Mouse (Mus musculus) erythroblast, adult 5-6 weeks (primary cell): ENCODE measurements around the gene Hist1h1d. TPM values are rescaled to one million over a fixed set of nuclear protein-coding genes. Genes with fewer than 3 reads are reported as not detected.

Source experiments
- total RNA-seq, 2 experiments: library from RNA; stranded (forward) in 1 of 2; stranded (reverse) in 1 of 2; fragments of 150-400 nt in 1 of 2; fragments of 200-764, 138-1000 nt in 1 of 2; gene quantifications; 2 replicates each; pipeline versions ENCODE4 v1.2.3 to v1.2.4; 2015 to 2017; ENCODE audit warnings: low replicate concordance in 2 of 2

Hist1h1d gene
- total RNA-seq, 2 experiments from 2014 or later: 16.7 to 170 TPM

Other genes with a start within 250 kb of the Hist1h1d start
Only the 30 nearest of the 34 such genes appear.
- 10.4 and 10.8 TPM in 2 replicates for gene Zfp322a, start 184.1 kb upstream of the Hist1h1d start, total RNA-seq (2015; ENCODE audit: low replicate concordance)
- 10.9 and 11.2 TPM in 2 replicates for gene Zfp322a, start 184.1 kb upstream of the Hist1h1d start, total RNA-seq (2017; ENCODE audit: low replicate concordance)
- 1.7 and 1.9 TPM in 2 replicates for gene Abt1, start 129.4 kb upstream of the Hist1h1d start, total RNA-seq (2015; ENCODE audit: low replicate concordance)
- 1.4 and 1.7 TPM in 2 replicates for gene Abt1, start 129.4 kb upstream of the Hist1h1d start, total RNA-seq (2017; ENCODE audit: low replicate concordance)
- 4.2 and 4.4 TPM in 2 replicates for gene Btn1a1, start 87.4 kb upstream of the Hist1h1d start, total RNA-seq (2015; ENCODE audit: low replicate concordance)
- 6.5 and 15.5 TPM in 2 replicates for gene Btn1a1, start 87.4 kb upstream of the Hist1h1d start, total RNA-seq (2017; ENCODE audit: low replicate concordance)
- not detected in 2 replicates for gene Btn2a2, start 64.4 kb upstream of the Hist1h1d start, total RNA-seq (2015; ENCODE audit: low replicate concordance)
- not detected in 2 replicates for gene Btn2a2, start 64.4 kb upstream of the Hist1h1d start, total RNA-seq (2017; ENCODE audit: low replicate concordance)
- gene Hist1h4h, start 22.2 kb upstream of the Hist1h1d start, total RNA-seq (2015; ENCODE audit: low replicate concordance): 19.8 and 50.6 TPM in 2 replicates
- 443 and 524 TPM in 2 replicates for gene Hist1h4h, start 22.2 kb upstream of the Hist1h1d start, total RNA-seq (2017; ENCODE audit: low replicate concordance)
- gene Hist1h2af, start 19.4 kb upstream of the Hist1h1d start, total RNA-seq (2015; ENCODE audit: low replicate concordance): 20.7 and 32.7 TPM in 2 replicates
- 925 and 1,298 TPM in 2 replicates for gene Hist1h2af, start 19.4 kb upstream of the Hist1h1d start, total RNA-seq (2017; ENCODE audit: low replicate concordance)
- gene Hist1h3g, start 17.8 kb upstream of the Hist1h1d start, total RNA-seq (2015; ENCODE audit: low replicate concordance): 74.4 and 97.2 TPM in 2 replicates
- 54.5 and 131 TPM in 2 replicates for gene Hist1h3g, start 17.8 kb upstream of the Hist1h1d start, total RNA-seq (2017; ENCODE audit: low replicate concordance)
- 13.4 and 18.2 TPM in 2 replicates for gene Hist1h2bh, start 9.9 kb upstream of the Hist1h1d start, total RNA-seq (2015; ENCODE audit: low replicate concordance)
- 63.0 and 67.3 TPM in 2 replicates for gene Hist1h2bh, start 9.9 kb upstream of the Hist1h1d start, total RNA-seq (2017; ENCODE audit: low replicate concordance)
- 12.7 and 21.7 TPM in 2 replicates for gene Hist1h3f, start 9.2 kb upstream of the Hist1h1d start, total RNA-seq (2015; ENCODE audit: low replicate concordance)
- gene Hist1h3f, start 9.2 kb upstream of the Hist1h1d start, total RNA-seq (2017; ENCODE audit: low replicate concordance): 51.2 and 57.7 TPM in 2 replicates
- gene Hist1h4f, start 1.6 kb upstream of the Hist1h1d start, total RNA-seq (2015; ENCODE audit: low replicate concordance): 55.5 and 68.5 TPM in 2 replicates
- 1,011 and 1,279 TPM in 2 replicates for gene Hist1h4f, start 1.6 kb upstream of the Hist1h1d start, total RNA-seq (2017; ENCODE audit: low replicate concordance)
- gene Hist1h3e, start 9.1 kb downstream of the Hist1h1d start, total RNA-seq (2015; ENCODE audit: low replicate concordance): 37.3 and 49.5 TPM in 2 replicates
- 84.7 and 92.0 TPM in 2 replicates for gene Hist1h3e, start 9.1 kb downstream of the Hist1h1d start, total RNA-seq (2017; ENCODE audit: low replicate concordance)
- 1.7 TPM in 1 of 2 replicates, not detected in the other for gene Hist1h2ae, start 18.0 kb downstream of the Hist1h1d start, total RNA-seq (2015; ENCODE audit: low replicate concordance)
- 122 and 175 TPM in 2 replicates for gene Hist1h2ae, start 18.0 kb downstream of the Hist1h1d start, total RNA-seq (2017; ENCODE audit: low replicate concordance)
- gene Hist1h2bg, start 18.1 kb downstream of the Hist1h1d start, total RNA-seq (2015; ENCODE audit: low replicate concordance): 170 and 206 TPM in 2 replicates
- 470 and 670 TPM in 2 replicates for gene Hist1h2bg, start 18.1 kb downstream of the Hist1h1d start, total RNA-seq (2017; ENCODE audit: low replicate concordance)
- gene Hist1h2bf, start 20.9 kb downstream of the Hist1h1d start, total RNA-seq (2015; ENCODE audit: low replicate concordance): 208 and 222 TPM in 2 replicates
- 253 and 407 TPM in 2 replicates for gene Hist1h2bf, start 20.9 kb downstream of the Hist1h1d start, total RNA-seq (2017; ENCODE audit: low replicate concordance)
- not detected in 2 replicates for gene Hist1h2ad, start 21.1 kb downstream of the Hist1h1d start, total RNA-seq (2015; ENCODE audit: low replicate concordance)
- 370 and 678 TPM in 2 replicates for gene Hist1h2ad, start 21.1 kb downstream of the Hist1h1d start, total RNA-seq (2017; ENCODE audit: low replicate concordance)
- gene Hist1h3d, start 22.5 kb downstream of the Hist1h1d start, total RNA-seq (2015; ENCODE audit: low replicate concordance): 52.8 and 69.6 TPM in 2 replicates
- 50.4 and 63.8 TPM in 2 replicates for gene Hist1h3d, start 22.5 kb downstream of the Hist1h1d start, total RNA-seq (2017; ENCODE audit: low replicate concordance)
- gene Hist1h4d, start 28.3 kb downstream of the Hist1h1d start, total RNA-seq (2015; ENCODE audit: low replicate concordance): 243 and 262 TPM in 2 replicates
- 403 and 449 TPM in 2 replicates for gene Hist1h4d, start 28.3 kb downstream of the Hist1h1d start, total RNA-seq (2017; ENCODE audit: low replicate concordance)
- gene Hist1h2be, start 67.9 kb downstream of the Hist1h1d start, total RNA-seq (2015; ENCODE audit: low replicate concordance): 6.7 and 17.6 TPM in 2 replicates
- gene Hist1h2be, start 67.9 kb downstream of the Hist1h1d start, total RNA-seq (2017; ENCODE audit: low replicate concordance): 69.9 and 74.3 TPM in 2 replicates
- gene Hist1h1e, start 69.3 kb downstream of the Hist1h1d start, total RNA-seq (2015; ENCODE audit: low replicate concordance): 468 and 530 TPM in 2 replicates
- 717 and 954 TPM in 2 replicates for gene Hist1h1e, start 69.3 kb downstream of the Hist1h1d start, total RNA-seq (2017; ENCODE audit: low replicate concordance)
- 5.6 and 12.3 TPM in 2 replicates for gene Hist1h2ac, start 130.7 kb downstream of the Hist1h1d start, total RNA-seq (2015; ENCODE audit: low replicate concordance)
- gene Hist1h2ac, start 130.7 kb downstream of the Hist1h1d start, total RNA-seq (2017; ENCODE audit: low replicate concordance): 55.5 and 70.6 TPM in 2 replicates
- gene Hist1h2bc, start 130.9 kb downstream of the Hist1h1d start, total RNA-seq (2015; ENCODE audit: low replicate concordance): 44.9 and 49.2 TPM in 2 replicates
- 164 and 206 TPM in 2 replicates for gene Hist1h2bc, start 130.9 kb downstream of the Hist1h1d start, total RNA-seq (2017; ENCODE audit: low replicate concordance)
- not detected in 2 replicates for gene Hist1h1t, start 142.6 kb downstream of the Hist1h1d start, total RNA-seq (2015; ENCODE audit: low replicate concordance)
- 1.9 and 2.0 TPM in 2 replicates for gene Hist1h1t, start 142.6 kb downstream of the Hist1h1d start, total RNA-seq (2017; ENCODE audit: low replicate concordance)
- gene Hist1h4c, start 145.2 kb downstream of the Hist1h1d start, total RNA-seq (2015; ENCODE audit: low replicate concordance): 59.8 and 77.5 TPM in 2 replicates
- 249 and 402 TPM in 2 replicates for gene Hist1h4c, start 145.2 kb downstream of the Hist1h1d start, total RNA-seq (2017; ENCODE audit: low replicate concordance)
- 5.0 and 17.9 TPM in 2 replicates for gene Hfe, start 157.6 kb downstream of the Hist1h1d start, total RNA-seq (2015; ENCODE audit: low replicate concordance)
- 2.0 and 4.5 TPM in 2 replicates for gene Hfe, start 157.6 kb downstream of the Hist1h1d start, total RNA-seq (2017; ENCODE audit: low replicate concordance)
- gene Hist1h1c, start 185.5 kb downstream of the Hist1h1d start, total RNA-seq (2015; ENCODE audit: low replicate concordance): 188 and 215 TPM in 2 replicates
- gene Hist1h1c, start 185.5 kb downstream of the Hist1h1d start, total RNA-seq (2017; ENCODE audit: low replicate concordance): 1,447 and 1,942 TPM in 2 replicates
- gene Hist1h3c, start 192.3 kb downstream of the Hist1h1d start, total RNA-seq (2015; ENCODE audit: low replicate concordance): 41.1 and 59.8 TPM in 2 replicates
- 178 and 330 TPM in 2 replicates for gene Hist1h3c, start 192.3 kb downstream of the Hist1h1d start, total RNA-seq (2017; ENCODE audit: low replicate concordance)
- gene Hist1h2bb, start 193.5 kb downstream of the Hist1h1d start, total RNA-seq (2015; ENCODE audit: low replicate concordance): 79.4 and 128 TPM in 2 replicates
- 1,415 and 1,638 TPM in 2 replicates for gene Hist1h2bb, start 193.5 kb downstream of the Hist1h1d start, total RNA-seq (2017; ENCODE audit: low replicate concordance)
- 12.5 and 24.5 TPM in 2 replicates for gene Hist1h2ab, start 197.9 kb downstream of the Hist1h1d start, total RNA-seq (2015; ENCODE audit: low replicate concordance)
- gene Hist1h2ab, start 197.9 kb downstream of the Hist1h1d start, total RNA-seq (2017; ENCODE audit: low replicate concordance): 1,181 and 1,326 TPM in 2 replicates
- 179 and 183 TPM in 2 replicates for gene Hist1h3b, start 199.0 kb downstream of the Hist1h1d start, total RNA-seq (2015; ENCODE audit: low replicate concordance)
- gene Hist1h3b, start 199.0 kb downstream of the Hist1h1d start, total RNA-seq (2017; ENCODE audit: low replicate concordance): 251 and 270 TPM in 2 replicates
- 50.5 and 52.2 TPM in 2 replicates for gene Hist1h4b, start 203.8 kb downstream of the Hist1h1d start, total RNA-seq (2015; ENCODE audit: low replicate concordance)
- gene Hist1h4b, start 203.8 kb downstream of the Hist1h1d start, total RNA-seq (2017; ENCODE audit: low replicate concordance): 150 and 446 TPM in 2 replicates